Mouse (Mus musculus) frontal cortex, postnatal 10 days (tissue): ENCODE results near the gene Acss1.

ENCODE experiments used
- DNase-seq, 2 experiments: peaks; one replicate each; pipeline ENCODE4 v3.0.0; 2022; ENCODE audit warnings: low spot score in 2 of 2, mixed read lengths in 1 of 2

Gene Acss1

GRCm38 (mm10) chr2:150638370-150638733 is 29.9 kb downstream of the Acss1 start:
- DNase-seq = no peak

- DNase-seq = no peak
These were observed 30.5 kb downstream of the Acss1 start for GRCm38 (mm10) chr2:150637702-150638369.

GRCm38 (mm10) chr2:150635877-150636446 is 32.3 kb downstream of the Acss1 start:
- no peak for DNase-seq

GRCm38 (mm10) chr2:150629255-150629654 is 39.0 kb downstream of the Acss1 start:
- no peak for DNase-seq

- DNase-seq = no peak
These were observed 41.2 kb downstream of the Acss1 start for GRCm38 (mm10) chr2:150627140-150627539.

- no peak for DNase-seq
These were observed 43.4 kb downstream of the Acss1 start for GRCm38 (mm10) chr2:150624926-150625325.

- no peak for DNase-seq
These were observed 44.3 kb downstream of the Acss1 start for GRCm38 (mm10) chr2:150623957-150624356.

GRCm38 (mm10) chr2:150621698-150622097 is 46.6 kb downstream of the Acss1 start:
- DNase-seq = no peak

GRCm38 (mm10) chr2:150610097-150610496 is 58.2 kb downstream of the Acss1 start:
- no peak for DNase-seq

GRCm38 (mm10) chr2:150608872-150609560 is 59.3 kb downstream of the Acss1 start:
- peak; percentile 26 to 64 for DNase-seq

- DNase-seq = peak; percentile 94 to 98
These were observed 60.1 kb downstream of the Acss1 start, which contains the start of gene Apmap for GRCm38 (mm10) chr2:150608087-150608799. Apmap (minus strand) TSS chr2:150608567.

- no peak for DNase-seq
These were observed 61.2 kb downstream of the Acss1 start for GRCm38 (mm10) chr2:150607086-150607485.

GRCm38 (mm10) chr2:150604802-150605201 is 63.5 kb downstream of the Acss1 start:
- no peak for DNase-seq

- DNase-seq = no peak
These were observed 66.1 kb downstream of the Acss1 start for GRCm38 (mm10) chr2:150602166-150602565.

- no peak for DNase-seq
These were observed 68.0 kb downstream of the Acss1 start for GRCm38 (mm10) chr2:150600263-150600662.

GRCm38 (mm10) chr2:150595411-150596190 is 72.7 kb downstream of the Acss1 start:
- no peak for DNase-seq

- DNase-seq = no peak
These were observed 79.2 kb downstream of the Acss1 start for GRCm38 (mm10) chr2:150589076-150589475.

GRCm38 (mm10) chr2:150579628-150580027 is 88.7 kb downstream of the Acss1 start:
- DNase-seq = no peak

GRCm38 (mm10) chr2:150578603-150579002 is 89.7 kb downstream of the Acss1 start:
- DNase-seq = no peak

- DNase-seq = no peak
These were observed 92.0 kb downstream of the Acss1 start for GRCm38 (mm10) chr2:150576256-150576655.

- no peak for DNase-seq
These were observed 95.8 kb downstream of the Acss1 start for GRCm38 (mm10) chr2:150572463-150572862.

GRCm38 (mm10) chr2:150570761-150571160 is 97.5 kb downstream of the Acss1 start:
- DNase-seq = no peak
